Mouse (Mus musculus) MEL (cell line): ENCODE data around the gene Fam89a.

Experiments
- BHLHE40 ChIP-seq: IDR thresholded peaks from 2 replicates; pipeline ENCODE4 v1.6.1; 2012; ENCODE audit warnings: low read depth, mild to moderate bottlenecking, inconsistent platforms, low read length, improper control_type of control experiment, borderline replicate concordance
- CTCF ChIP-seq, 3 experiments: IDR thresholded peaks in 2 of 3; conservative IDR thresholded peaks in 1 of 3; 2 replicates each; pipeline ENCODE4 v1.5.1; 2011 to 2012; ENCODE audit warnings: low read length in 3 of 3, low read depth in 2 of 3, mild to moderate bottlenecking in 2 of 3, improper control_type of control experiment in 1 of 3, inconsistent platforms in 1 of 3, mixed read lengths in 1 of 3, moderate library complexity in 1 of 3; ENCODE audit not compliant: control insufficient read depth in 1 of 3, insufficient read depth in 1 of 3, poor library complexity in 1 of 3, severe bottlenecking in 1 of 3
- E2F4 ChIP-seq: IDR thresholded peaks from 2 replicates; pipeline ENCODE4 v1.6.1; 2011; ENCODE audit warnings: low read depth, low read length, improper control_type of control experiment, borderline replicate concordance
- GATA1 ChIP-seq: IDR thresholded peaks from 2 replicates; pipeline ENCODE4 v1.6.1; 2011; ENCODE audit warnings: low read depth, low read length, improper control_type of control experiment
- JUND ChIP-seq: IDR thresholded peaks from 2 replicates; pipeline ENCODE4 v1.6.1; 2011; ENCODE audit warnings: low read depth, mild to moderate bottlenecking, improper control_type of control experiment, low read length
- POLR2A ChIP-seq, 2 experiments: IDR thresholded peaks; 2 replicates each; pipeline ENCODE4 v1.6.1; 2011 to 2012; ENCODE audit warnings: low read length in 2 of 2, mild to moderate bottlenecking in 2 of 2, control low read depth in 1 of 2, improper control_type of control experiment in 1 of 2, low read depth in 1 of 2, moderate library complexity in 1 of 2; ENCODE audit not compliant: control insufficient read depth in 1 of 2, insufficient read depth in 1 of 2, poor library complexity in 1 of 2
- TCF12 ChIP-seq: IDR thresholded peaks from 2 replicates; pipeline ENCODE4 v1.6.1; 2014; ENCODE audit warnings: low read depth, mild to moderate bottlenecking, inconsistent platforms, low read length, improper control_type of control experiment, moderate library complexity
- ZKSCAN1 ChIP-seq: IDR thresholded peaks from 2 replicates; pipeline ENCODE4 v1.6.1; 2012; ENCODE audit warnings: low read depth, mild to moderate bottlenecking, inconsistent platforms, low read length, improper control_type of control experiment, moderate library complexity
- ZNF384 ChIP-seq: IDR thresholded peaks from 2 replicates; pipeline ENCODE4 v1.6.1; 2012; ENCODE audit warnings: low read depth, mild to moderate bottlenecking, inconsistent platforms, low read length, improper control_type of control experiment

- no peak for TF ChIP-seq POLR2A (IDR thresholded peaks at IDR 0.05; ENCODE audit: control insufficient read depth in 1 of 2, insufficient read depth in 1 of 2, low read depth in 1 of 2, low read length in 2 of 2, poor library complexity in 1 of 2)
- TF ChIP-seq TCF12, result no peak
- TF ChIP-seq BHLHE40, result no peak
- no peak for TF ChIP-seq E2F4
- no peak for TF ChIP-seq ZNF384
- TF ChIP-seq GATA1, result no peak
- TF ChIP-seq JUND, result no peak
- TF ChIP-seq ZKSCAN1, result no peak
- no peak for TF ChIP-seq CTCF (IDR thresholded peaks at IDR 0.05 in 2 of 3, conservative IDR thresholded peaks at IDR 0.05 in 1 of 3; ENCODE audit: control insufficient read depth in 1 of 3, insufficient read depth in 1 of 3, low read depth in 2 of 3, low read length in 3 of 3, poor library complexity in 1 of 3, severe bottlenecking in 1 of 3)
Observed at GRCm38 (mm10) chr8:124792186-124792585, 40.6 kb upstream of the Fam89a start.
